Mouse (Mus musculus) stomach, postnatal 0 days (tissue): ENCODE data around the gene Hist2h2aa2.
A peak's percentile ranks its signal among the peaks of the same experiment; 100 is the strongest.

Experiments used
- CTCF ChIP-seq: IDR thresholded peaks from 2 replicates; pipeline ENCODE4 v1.5.1; 2016; ENCODE audit warnings: antibody characterized with exemption, low read depth, mild to moderate bottlenecking, moderate library complexity
- EP300 ChIP-seq: optimal IDR thresholded peaks from 2 replicates; pipeline ENCODE3; 2016; ENCODE audit warnings: antibody characterized with exemption

GRCm38 (mm10) chr3:96277428-96277799, 37.3 kb upstream of the Hist2h2aa2 start:
- TF ChIP-seq EP300 (no peak), CTCF (peak; percentile 50)
